Mouse (Mus musculus) layer of hippocampus, adult 2 months (tissue): ENCODE data around the gene Wdr76. TPM values are rescaled to one million over a fixed set of nuclear protein-coding genes. Genes with fewer than 3 reads are reported as not detected.
A peak's percentile ranks its signal among the peaks of the same experiment; 100 is the strongest.
"Not testable (repeated sequence)": the region's sequence is repeated elsewhere in the genome, so short reads cannot be mapped to it uniquely, and the experiment has no call there.

Source experiments
- DNase-seq, 2 experiments: peaks; one replicate each; pipeline ENCODE4 v3.0.0; 2022; ENCODE audit warnings: low spot score in 2 of 2
- H3K27ac ChIP-seq: fragments of 200-600 bp; 2 replicates; pipeline ENCODE4 v1.8.1; 2022
- H3K4me3 ChIP-seq: fragments of 200-600 bp; 2 replicates; pipeline ENCODE4 v1.8.1; 2022; ENCODE audit warnings: mild to moderate bottlenecking
- CTCF ChIP-seq: fragments of 200-600 bp; conservative IDR thresholded peaks from 2 replicates; pipeline ENCODE4 v1.8.1; 2022; ENCODE audit warnings: antibody characterized with exemption, mild to moderate bottlenecking, moderate library complexity
- long read RNA-seq, 2 experiments: library from polyadenylated mRNA; stranded (forward); transcript quantifications; one replicate each; pipeline ENCODE4 v2.0.0; 2021; ENCODE audit warnings: borderline mapping rate in 2 of 2
- total RNA-seq, 2 experiments: library from RNA; stranded (reverse); gene quantifications; 2 replicates each; pipeline ENCODE4 v1.2.3; 2021

The Wdr76 gene
- 1 to 10 TPM; 2.6 to 2.8 TPM for total RNA-seq
- long read RNA-seq, experiment 1, partial matches to known transcripts: 0 of 1 reads
- long read RNA-seq, experiment 1, other reads (novel, unspliced or antisense): 1 of 1 reads
- long read RNA-seq, experiment 2: 0 reads

- H3K4me3 ChIP-seq: peak within 1 kb of the TSS; percentile 88
- peak; percentile 55 for TF ChIP-seq CTCF
- peak within 1 kb of the TSS; percentile 86 for H3K27ac ChIP-seq
- peak; percentile 83 to 88 for DNase-seq
Measured at GRCm38 (mm10) chr2:121505942-121506882, at the start of gene Wdr76, which contains the start of gene Mfap1a. Gene Wdr76, plus strand, starts transcription at chr2:121506723. Gene Mfap1a, minus strand, starts transcription at chr2:121506665.

- TF ChIP-seq CTCF: no peak
- Histone ChIP-seq H3K27ac (no peak overlapping the region), H3K4me3 (no peak overlapping the region)
- no peak for DNase-seq
Measured at GRCm38 (mm10) chr2:121460071-121460470, 46.5 kb upstream of the Wdr76 start.

- not testable (repeated sequence) for H3K27ac ChIP-seq, DNase-seq
Measured at GRCm38 (mm10) chr2:121468982-121469381, 37.5 kb upstream of the Wdr76 start.

DNA sequence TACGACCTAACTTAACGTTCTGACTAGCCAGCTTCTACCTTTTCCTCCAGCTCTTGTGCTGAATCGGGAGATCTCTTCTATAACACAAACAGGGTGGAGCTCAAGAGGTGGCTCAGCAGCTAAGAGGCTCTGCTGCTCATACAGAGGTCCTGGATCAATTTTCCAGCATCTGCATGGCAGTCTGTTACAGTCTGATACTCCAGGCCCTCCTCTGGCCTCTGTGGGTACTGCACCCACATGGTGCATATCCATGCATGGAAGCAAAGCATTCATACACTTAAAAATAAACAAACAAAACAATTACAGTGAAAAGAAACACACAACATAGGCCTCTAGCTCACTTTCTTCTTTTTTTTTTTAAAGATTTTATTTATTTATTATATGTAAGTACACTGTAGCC lies 33.7 kb upstream of the Wdr76 start:
- TF ChIP-seq CTCF: peak; percentile 40; the same call in 1 of the 2 replicates
- not testable (repeated sequence) for H3K27ac ChIP-seq, DNase-seq
- H3K4me3 ChIP-seq: peak overlapping the region; percentile 70

More at GRCm38 (mm10) chr2:121468982-121469381, 37.5 kb upstream of the Wdr76 start:
- not testable (repeated sequence) for H3K4me3 ChIP-seq

DNA sequence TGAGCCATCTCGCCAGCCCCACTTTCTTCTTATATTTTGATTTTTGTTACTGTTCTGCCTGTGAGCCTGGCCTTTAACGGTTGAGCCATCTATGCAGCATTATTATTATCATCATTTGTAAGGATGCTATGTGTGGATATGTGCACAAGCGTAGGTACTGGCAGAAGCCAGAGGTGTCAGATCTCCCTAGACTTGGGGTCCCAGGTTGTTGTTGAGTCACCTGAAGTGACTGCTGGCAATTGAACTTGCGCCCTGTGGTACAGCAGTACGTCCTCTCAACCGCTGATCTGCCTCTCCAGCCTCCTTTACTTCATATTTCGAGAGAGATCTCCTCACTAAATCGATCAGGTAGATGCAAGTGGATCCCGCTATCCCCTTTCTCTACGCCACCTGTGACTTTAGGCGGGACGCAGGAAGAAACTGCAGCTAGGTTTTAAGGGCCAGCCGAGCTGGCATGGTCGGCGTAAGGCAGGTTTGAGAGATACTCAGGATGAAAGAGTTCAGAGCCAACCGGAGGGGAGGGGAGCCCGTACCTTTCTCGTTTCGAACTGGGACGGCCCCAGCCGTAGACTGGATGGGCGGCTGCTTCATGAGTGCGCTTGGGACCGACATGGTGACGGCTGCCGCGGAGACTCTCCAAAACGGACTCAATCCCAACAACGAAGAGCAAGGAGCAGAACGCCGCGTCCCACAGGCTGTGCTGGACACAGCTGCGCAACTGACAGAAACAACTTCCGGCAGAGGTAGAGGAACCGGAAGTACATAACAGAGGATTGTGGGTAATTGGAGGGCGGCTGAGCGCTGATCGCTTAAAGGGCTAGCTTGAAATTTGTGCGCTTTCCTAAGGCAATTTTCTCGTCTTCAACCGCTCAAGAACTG lies 33.0 kb upstream of the Wdr76 start, which contains the start of gene Mfap1b:
Gene Mfap1b, minus strand, starts transcription at position 767 of the 879 bp plus-strand sequence.
- H3K27ac ChIP-seq: peak within 1 kb of the TSS; percentile 80
- peak within 1 kb of the TSS; percentile 70 for H3K4me3 ChIP-seq
- peak; percentile 79 to 90 for DNase-seq

DNA sequence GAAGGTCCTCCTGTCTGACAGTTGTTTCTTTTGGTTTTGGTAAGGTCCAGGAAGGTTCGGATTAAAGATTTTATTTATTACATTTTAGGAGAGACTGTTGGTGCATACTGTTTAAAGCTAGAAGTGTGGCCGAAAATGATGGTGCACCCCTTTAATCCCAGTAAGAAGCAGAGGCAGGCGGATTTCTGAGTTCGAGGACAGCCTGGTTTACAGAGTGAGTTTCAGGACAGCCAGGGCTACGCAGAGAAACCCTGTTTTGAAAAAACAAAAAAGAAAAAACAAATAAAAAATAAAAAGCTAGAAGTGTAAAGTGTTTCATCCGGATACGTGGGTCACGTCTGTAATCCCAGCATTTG lies 32.4 kb upstream of the Wdr76 start:
- peak; percentile 29; the same call in 1 of the 2 replicates for TF ChIP-seq CTCF
- no peak for DNase-seq
- Histone ChIP-seq H3K27ac (peak overlapping the region; percentile 80), H3K4me3 (peak overlapping the region; percentile 70)

DNA sequence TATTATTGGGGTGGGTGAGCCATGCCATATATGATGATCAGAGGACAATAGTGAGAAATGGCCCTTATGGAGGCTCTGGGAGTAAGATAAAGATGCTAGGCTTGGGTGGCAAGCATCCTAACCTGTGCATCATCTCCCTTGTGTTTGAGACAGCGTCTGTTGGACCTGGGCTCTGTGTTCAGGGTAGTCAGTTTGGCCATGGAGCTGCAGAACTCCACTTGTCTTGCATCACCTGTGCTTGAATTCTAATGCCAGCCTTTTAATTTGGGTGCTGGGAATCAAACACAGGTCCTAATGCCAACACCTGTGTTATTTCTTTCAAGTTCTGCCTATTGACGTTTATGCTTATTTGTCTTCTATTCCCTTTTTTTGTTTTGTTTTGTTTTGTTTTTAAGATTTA lies 31.2 kb upstream of the Wdr76 start:
- H3K4me3 ChIP-seq, DNase-seq, H3K27ac ChIP-seq: not testable (repeated sequence)

DNA sequence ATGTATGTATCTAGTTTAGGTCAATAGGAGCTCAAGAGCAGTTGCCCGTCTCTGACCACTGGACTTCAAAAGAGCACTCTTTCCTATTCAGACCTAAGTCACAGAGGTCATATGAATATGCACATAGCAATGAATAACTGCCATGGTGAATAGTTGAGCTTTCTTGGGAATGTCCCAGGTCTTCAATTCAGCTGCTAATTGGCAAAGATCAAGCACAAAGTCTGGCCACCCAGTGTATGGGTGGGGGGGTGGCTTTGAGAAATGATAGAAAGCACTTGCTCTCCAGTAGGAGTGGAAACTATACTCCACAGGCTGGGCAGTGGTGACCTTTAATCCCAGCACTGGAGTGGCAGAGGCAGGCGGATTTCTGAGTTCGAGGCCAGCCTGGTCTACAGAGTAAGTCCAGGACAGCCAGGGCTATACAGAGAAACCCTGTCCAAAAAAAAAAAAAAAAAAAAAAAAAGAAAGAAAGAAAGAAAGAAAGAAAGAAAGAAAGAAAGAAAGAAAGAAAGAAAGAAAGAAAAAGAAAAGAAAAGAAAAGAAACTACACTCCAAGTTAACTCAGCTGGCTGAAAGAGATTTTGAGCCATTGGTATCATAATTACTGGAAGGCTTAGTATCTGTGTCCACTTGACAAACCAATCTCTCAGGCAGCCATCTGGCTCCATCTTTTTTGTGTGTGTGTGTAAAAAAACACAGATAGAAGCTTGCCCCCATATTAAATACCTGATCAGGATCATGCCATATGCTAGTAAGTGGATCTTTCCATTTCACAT lies 28.8 kb upstream of the Wdr76 start:
- Histone ChIP-seq H3K27ac (no peak overlapping the region), H3K4me3 (no peak overlapping the region)
- no peak for DNase-seq
- no peak for TF ChIP-seq CTCF

DNA sequence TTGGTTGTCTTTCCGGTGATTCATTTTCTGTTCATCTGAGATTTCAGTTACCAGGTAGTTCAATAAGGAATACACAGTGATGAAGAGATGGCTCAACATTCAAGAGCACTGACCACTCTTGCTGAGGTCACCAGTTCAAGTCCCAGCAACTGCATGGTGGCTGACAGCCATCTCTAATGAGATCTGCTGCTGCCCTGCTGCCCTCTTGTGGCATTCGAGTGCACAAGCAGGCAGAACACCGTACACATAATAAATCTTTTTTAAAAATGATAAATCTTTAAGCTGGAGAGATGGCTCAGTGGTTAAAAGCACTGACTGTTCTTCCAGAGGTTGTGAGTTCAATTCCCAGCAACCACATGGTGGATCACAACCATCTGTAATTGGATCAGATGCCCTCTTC lies 26.0 kb upstream of the Wdr76 start:
- no peak overlapping the region for H3K4me3 ChIP-seq
- peak; percentile 72 for TF ChIP-seq CTCF
- H3K27ac ChIP-seq: no peak overlapping the region
- DNase-seq: no peak

- DNase-seq, H3K27ac ChIP-seq, H3K4me3 ChIP-seq: not testable (repeated sequence)
Measured at GRCm38 (mm10) chr2:121480916-121481315, 25.6 kb upstream of the Wdr76 start.

GRCm38 (mm10) chr2:121483576-121483975 lies 22.9 kb upstream of the Wdr76 start:
- no peak for TF ChIP-seq CTCF
- Histone ChIP-seq H3K4me3 (no peak overlapping the region), H3K27ac (no peak overlapping the region)
- DNase-seq: no peak

DNA sequence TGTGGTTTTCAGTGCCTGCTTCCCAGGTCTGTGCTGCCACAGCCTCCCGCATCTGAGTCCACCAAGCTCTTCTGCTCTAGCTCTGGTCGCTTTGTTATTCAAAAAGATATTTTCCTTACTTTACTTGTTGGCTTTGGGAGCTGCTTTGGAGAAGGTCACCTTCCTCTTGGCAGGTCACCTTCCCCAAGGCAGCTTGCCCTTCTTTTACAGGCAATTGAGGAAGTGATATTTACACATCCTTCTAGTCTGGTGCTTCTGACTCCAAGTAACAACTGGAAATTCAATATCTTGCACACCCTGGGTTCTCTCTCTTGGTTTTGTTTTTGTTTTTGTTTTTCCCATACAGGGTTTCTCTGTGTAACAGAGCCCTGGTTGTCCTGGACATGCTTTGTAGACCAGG lies 22.1 kb upstream of the Wdr76 start:
- H3K27ac ChIP-seq, DNase-seq, H3K4me3 ChIP-seq: not testable (repeated sequence)

- not testable (repeated sequence) for DNase-seq, H3K27ac ChIP-seq, H3K4me3 ChIP-seq
Measured at GRCm38 (mm10) chr2:121501550-121501949, 5.0 kb upstream of the Wdr76 start.
